Mouse (Mus musculus): ENCODE data around the gene Cd302. TPM values are rescaled to one million over a fixed set of nuclear protein-coding genes. Genes with fewer than 3 reads are reported as not detected.
A peak's percentile ranks its signal among the peaks of the same experiment; 100 is the strongest.

The Cd302 gene
- polyA plus RNA-seq, 1 experiment from 2014 or later = 9.9 TPM

- peak within 1 kb of the TSS; percentile 77 for H3K4me2 ChIP-seq (ENCODE audit: low read depth, low read length)
- WGBS = under 1% methylated on average over 68 of the region's 109 CpGs
- peak within 1 kb of the TSS; percentile 83 for H3K4me3 ChIP-seq (ENCODE audit: low read depth, low read length)
- no peaks in the 10 kb centered on the region for H3K9me3 ChIP-seq (ENCODE audit: control insufficient read depth, low read length)
- H3K27ac ChIP-seq (ENCODE audit: low read depth, low read length) = peak within 1 kb of the TSS; percentile 94
- peaks cover 15% of the 10 kb centered on the region for H3K4me1 ChIP-seq (ENCODE audit: control insufficient read depth, insufficient read depth, low read length)
- peak within 1 kb of the TSS; percentile 93 for H3K9ac ChIP-seq (replicated peaks; ENCODE audit: low read depth, low read length)
- no peaks in the 10 kb centered on the region for H3K36me3 ChIP-seq (ENCODE audit: control insufficient read depth, insufficient read depth, low read length)
- ATAC-seq (ENCODE audit: low read depth) = peak; percentile 93
- H3K27me3 ChIP-seq (ENCODE audit: control insufficient read depth, insufficient read depth, low read length) = peaks cover under 1% of the 10 kb centered on the region; the same call in 1 of the 2 replicates
These were observed 74.3 kb downstream of the Cd302 start, which contains the start of the genes Baz2b and March7 for GRCm38 (mm10) chr2:60209703-60210651. TSS of gene Baz2b (minus strand) at chr2:60209839. TSS of gene March7 (plus strand) at chr2:60209887.

GRCm38 (mm10) chr2:60209122-60209611 is 75.1 kb downstream of the Cd302 start:
- H3K27me3 ChIP-seq (ENCODE audit: control insufficient read depth, insufficient read depth, low read length) = peaks cover 4% of the 10 kb centered on the region
- H3K4me1 ChIP-seq (ENCODE audit: control insufficient read depth, insufficient read depth, low read length) = peaks cover 15% of the 10 kb centered on the region
- no peaks in the 10 kb centered on the region for H3K36me3 ChIP-seq (ENCODE audit: control insufficient read depth, insufficient read depth, low read length)
- H3K9me3 ChIP-seq (ENCODE audit: control insufficient read depth, low read length) = no peaks in the 10 kb centered on the region
- H3K9ac ChIP-seq (replicated peaks; ENCODE audit: low read depth, low read length) = peak overlapping the region; percentile 93
- peak overlapping the region; percentile 94 for H3K27ac ChIP-seq (ENCODE audit: low read depth, low read length)
- H3K4me2 ChIP-seq (ENCODE audit: low read depth, low read length) = peak overlapping the region; percentile 57
- peak overlapping the region; percentile 83 for H3K4me3 ChIP-seq (ENCODE audit: low read depth, low read length)
- WGBS = under 1% methylated on average over 31 of the region's 35 CpGs
- ATAC-seq (ENCODE audit: low read depth) = peak; percentile 55

GRCm38 (mm10) chr2:60205795-60206194 is 78.5 kb downstream of the Cd302 start:
- Histone ChIP-seq H3K27ac (ENCODE audit: low read depth, low read length) (no peak overlapping the region), H3K4me3 (ENCODE audit: low read depth, low read length) (no peak overlapping the region), H3K27me3 (ENCODE audit: control insufficient read depth, insufficient read depth, low read length) (peaks cover 6% of the 10 kb centered on the region), H3K4me1 (ENCODE audit: control insufficient read depth, insufficient read depth, low read length) (peaks cover 1% of the 10 kb centered on the region; the same call in 1 of the 2 replicates), H3K9me3 (ENCODE audit: control insufficient read depth, low read length) (no peaks in the 10 kb centered on the region), H3K9ac (replicated peaks; ENCODE audit: low read depth, low read length) (no peak overlapping the region), H3K36me3 (ENCODE audit: control insufficient read depth, insufficient read depth, low read length) (no peaks in the 10 kb centered on the region), H3K4me2 (ENCODE audit: low read depth, low read length) (no peak overlapping the region)
- no peak for ATAC-seq (ENCODE audit: low read depth)
- 29% methylated on average over 6 of the region's 6 CpGs for WGBS

- Histone ChIP-seq H3K27me3 (ENCODE audit: control insufficient read depth, insufficient read depth, low read length) (peaks cover 6% of the 10 kb centered on the region), H3K4me1 (ENCODE audit: control insufficient read depth, insufficient read depth, low read length) (no peaks in the 10 kb centered on the region), H3K36me3 (ENCODE audit: control insufficient read depth, insufficient read depth, low read length) (no peaks in the 10 kb centered on the region), H3K9me3 (ENCODE audit: control insufficient read depth, low read length) (no peaks in the 10 kb centered on the region), H3K4me2 (ENCODE audit: low read depth, low read length) (no peak overlapping the region), H3K4me3 (ENCODE audit: low read depth, low read length) (no peak overlapping the region), H3K27ac (ENCODE audit: low read depth, low read length) (no peak overlapping the region), H3K9ac (replicated peaks; ENCODE audit: low read depth, low read length) (no peak overlapping the region)
- 90% methylated on average over 6 of the region's 6 CpGs for WGBS
- no peak for ATAC-seq (ENCODE audit: low read depth)
These were observed 80.1 kb downstream of the Cd302 start for GRCm38 (mm10) chr2:60204162-60204561.

GRCm38 (mm10) chr2:60203733-60204132 is 80.6 kb downstream of the Cd302 start:
- Histone ChIP-seq H3K27ac (ENCODE audit: low read depth, low read length) (no peak overlapping the region), H3K4me2 (ENCODE audit: low read depth, low read length) (no peak overlapping the region), H3K4me1 (ENCODE audit: control insufficient read depth, insufficient read depth, low read length) (no peaks in the 10 kb centered on the region), H3K4me3 (ENCODE audit: low read depth, low read length) (no peak overlapping the region), H3K9ac (replicated peaks; ENCODE audit: low read depth, low read length) (no peak overlapping the region), H3K9me3 (ENCODE audit: control insufficient read depth, low read length) (no peaks in the 10 kb centered on the region), H3K36me3 (ENCODE audit: control insufficient read depth, insufficient read depth, low read length) (no peaks in the 10 kb centered on the region), H3K27me3 (ENCODE audit: control insufficient read depth, insufficient read depth, low read length) (peaks cover 6% of the 10 kb centered on the region)
- ATAC-seq (ENCODE audit: low read depth) = no peak
- WGBS = 85% methylated on average over 4 of the region's 4 CpGs

GRCm38 (mm10) chr2:60202900-60203530 is 81.3 kb downstream of the Cd302 start:
- no peak overlapping the region for H3K9ac ChIP-seq (replicated peaks; ENCODE audit: low read depth, low read length)
- H3K27ac ChIP-seq (ENCODE audit: low read depth, low read length) = no peak overlapping the region
- peaks cover 6% of the 10 kb centered on the region for H3K27me3 ChIP-seq (ENCODE audit: control insufficient read depth, insufficient read depth, low read length)
- no peak overlapping the region for H3K4me3 ChIP-seq (ENCODE audit: low read depth, low read length)
- H3K4me2 ChIP-seq (ENCODE audit: low read depth, low read length) = no peak overlapping the region
- no peak for ATAC-seq (ENCODE audit: low read depth)
- H3K4me1 ChIP-seq (ENCODE audit: control insufficient read depth, insufficient read depth, low read length) = no peaks in the 10 kb centered on the region
- H3K9me3 ChIP-seq (ENCODE audit: control insufficient read depth, low read length) = no peaks in the 10 kb centered on the region
- 89% methylated on average over 8 of the region's 8 CpGs for WGBS
- H3K36me3 ChIP-seq (ENCODE audit: control insufficient read depth, insufficient read depth, low read length) = no peaks in the 10 kb centered on the region

Other genes starting within 250 kb of the Cd302 start
- gene Baz2b, start 74.6 kb downstream of the Cd302 start, polyA plus RNA-seq (2014; fragmentation: Nextera tagmentation; extraction: Ambion mirVana) = 76.1 and 85.3 TPM in 2 replicates
- 101 and 104 TPM in 2 replicates for gene March7, start 74.6 kb downstream of the Cd302 start, polyA plus RNA-seq (2014; fragmentation: Nextera tagmentation; extraction: Ambion mirVana)
- gene Ly75, start 98.8 kb upstream of the Cd302 start, polyA plus RNA-seq (2014; fragmentation: Nextera tagmentation; extraction: Ambion mirVana) = 1.2 TPM in 2 replicates

Measured in neural tube, embryonic 14.5 days (tissue).